Mouse (Mus musculus): ENCODE measurements around the gene Mbd3. TPM values are rescaled to one million over a fixed set of nuclear protein-coding genes. Genes with fewer than 3 reads are reported as not detected.

Mbd3 gene
- polyA plus RNA-seq, 1 experiment: 81.3 TPM

GRCm38 (mm10) chr10:80434823-80435222 is 35.5 kb upstream of the Mbd3 start:
- H3K4me3 ChIP-seq (ENCODE audit: low read depth, low read length): peak overlapping the region; percentile 5; the same call in 1 of the 2 replicates
- peaks cover 1% of the 10 kb centered on the region; the same call in 1 of the 2 replicates for H3K36me3 ChIP-seq (ENCODE audit: control insufficient read depth, insufficient read depth, low read length, poor library complexity, severe bottlenecking)
- H3K9me3 ChIP-seq (replicated peaks; ENCODE audit: control insufficient read depth, insufficient read depth, low read length, poor library complexity, severe bottlenecking): no peaks in the 10 kb centered on the region
- H3K27ac ChIP-seq (ENCODE audit: insufficient read depth, low read length): no peak overlapping the region; the same call in 1 of the 2 replicates
- peaks cover 3% of the 10 kb centered on the region for H3K4me1 ChIP-seq (ENCODE audit: control insufficient read depth, insufficient read depth, low read length)
- TF ChIP-seq EP300 (IDR thresholded peaks at IDR 0.05; ENCODE audit: insufficient read depth, low read depth, low read length): no peak
- H3K9ac ChIP-seq (ENCODE audit: low read depth, poor library complexity, severe bottlenecking): peak overlapping the region; percentile 47; the same call in 1 of the 2 replicates
- no peaks in the 10 kb centered on the region for H3K27me3 ChIP-seq (ENCODE audit: control insufficient read depth, insufficient read depth, low read length, poor library complexity, severe bottlenecking)

- no peaks in the 10 kb centered on the region for H3K27me3 ChIP-seq (ENCODE audit: control insufficient read depth, insufficient read depth, low read length, poor library complexity, severe bottlenecking)
- H3K9me3 ChIP-seq (replicated peaks; ENCODE audit: control insufficient read depth, insufficient read depth, low read length, poor library complexity, severe bottlenecking): no peaks in the 10 kb centered on the region
- peak overlapping the region; percentile 47; the same call in 1 of the 2 replicates for H3K9ac ChIP-seq (ENCODE audit: low read depth, poor library complexity, severe bottlenecking)
- no peak for TF ChIP-seq POLR2A (IDR thresholded peaks at IDR 0.05; ENCODE audit: insufficient read depth, low read length)
- no peak for TF ChIP-seq EP300 (IDR thresholded peaks at IDR 0.05; ENCODE audit: insufficient read depth, low read depth, low read length)
- TF ChIP-seq CTCF (IDR thresholded peaks at IDR 0.05; ENCODE audit: low read depth, low read length): no peak
- peaks cover 5% of the 10 kb centered on the region; the same call in 1 of the 2 replicates for H3K36me3 ChIP-seq (ENCODE audit: control insufficient read depth, insufficient read depth, low read length, poor library complexity, severe bottlenecking)
- H3K4me3 ChIP-seq (ENCODE audit: low read depth, low read length): peak overlapping the region; percentile 47
- H3K27ac ChIP-seq (ENCODE audit: insufficient read depth, low read length): no peak overlapping the region
- peaks cover 3% of the 10 kb centered on the region for H3K4me1 ChIP-seq (ENCODE audit: control insufficient read depth, insufficient read depth, low read length)
Measured at GRCm38 (mm10) chr10:80434233-80434592, 34.9 kb upstream of the Mbd3 start.

- peaks cover 5% of the 10 kb centered on the region for H3K36me3 ChIP-seq (ENCODE audit: control insufficient read depth, insufficient read depth, low read length, poor library complexity, severe bottlenecking)
- H3K4me1 ChIP-seq (ENCODE audit: control insufficient read depth, insufficient read depth, low read length): peaks cover 3% of the 10 kb centered on the region
- H3K27me3 ChIP-seq (ENCODE audit: control insufficient read depth, insufficient read depth, low read length, poor library complexity, severe bottlenecking): no peaks in the 10 kb centered on the region
- H3K9ac ChIP-seq (ENCODE audit: low read depth, poor library complexity, severe bottlenecking): peak within 1 kb of the TSS; percentile 96
- H3K4me3 ChIP-seq (ENCODE audit: low read depth, low read length): peak within 1 kb of the TSS; percentile 94
- H3K9me3 ChIP-seq (replicated peaks; ENCODE audit: control insufficient read depth, insufficient read depth, low read length, poor library complexity, severe bottlenecking): no peaks in the 10 kb centered on the region
- TF ChIP-seq CTCF (IDR thresholded peaks at IDR 0.05; ENCODE audit: low read depth, low read length) (no peak), POLR2A (IDR thresholded peaks at IDR 0.05; ENCODE audit: insufficient read depth, low read length) (no peak), EP300 (IDR thresholded peaks at IDR 0.05; ENCODE audit: insufficient read depth, low read depth, low read length) (no peak)
- H3K27ac ChIP-seq (ENCODE audit: insufficient read depth, low read length): peak within 1 kb of the TSS; percentile 81
Measured at GRCm38 (mm10) chr10:80433513-80434232, 34.3 kb upstream of the Mbd3 start, which contains the start of gene Tcf3. Gene Tcf3 (minus strand): TSS chr10:80433647.

GRCm38 (mm10) chr10:80432936-80433512 is 33.7 kb upstream of the Mbd3 start:
- Histone ChIP-seq H3K27ac (ENCODE audit: insufficient read depth, low read length) (no peak overlapping the region), H3K9ac (ENCODE audit: low read depth, poor library complexity, severe bottlenecking) (peak overlapping the region; percentile 96), H3K4me3 (ENCODE audit: low read depth, low read length) (peak overlapping the region; percentile 94), H3K36me3 (ENCODE audit: control insufficient read depth, insufficient read depth, low read length, poor library complexity, severe bottlenecking) (peaks cover 9% of the 10 kb centered on the region), H3K27me3 (ENCODE audit: control insufficient read depth, insufficient read depth, low read length, poor library complexity, severe bottlenecking) (no peaks in the 10 kb centered on the region), H3K4me1 (ENCODE audit: control insufficient read depth, insufficient read depth, low read length) (peaks cover 3% of the 10 kb centered on the region), H3K9me3 (replicated peaks; ENCODE audit: control insufficient read depth, insufficient read depth, low read length, poor library complexity, severe bottlenecking) (no peaks in the 10 kb centered on the region)
- TF ChIP-seq POLR2A (IDR thresholded peaks at IDR 0.05; ENCODE audit: insufficient read depth, low read length): no peak
- no peak for TF ChIP-seq CTCF (IDR thresholded peaks at IDR 0.05; ENCODE audit: low read depth, low read length)
- TF ChIP-seq EP300 (IDR thresholded peaks at IDR 0.05; ENCODE audit: insufficient read depth, low read depth, low read length): no peak

GRCm38 (mm10) chr10:80432387-80432785 is 33.0 kb upstream of the Mbd3 start:
- peak overlapping the region; percentile 96 for H3K9ac ChIP-seq (ENCODE audit: low read depth, poor library complexity, severe bottlenecking)
- H3K9me3 ChIP-seq (replicated peaks; ENCODE audit: control insufficient read depth, insufficient read depth, low read length, poor library complexity, severe bottlenecking): no peaks in the 10 kb centered on the region
- no peaks in the 10 kb centered on the region for H3K27me3 ChIP-seq (ENCODE audit: control insufficient read depth, insufficient read depth, low read length, poor library complexity, severe bottlenecking)
- peaks cover 3% of the 10 kb centered on the region for H3K4me1 ChIP-seq (ENCODE audit: control insufficient read depth, insufficient read depth, low read length)
- H3K36me3 ChIP-seq (ENCODE audit: control insufficient read depth, insufficient read depth, low read length, poor library complexity, severe bottlenecking): peaks cover 13% of the 10 kb centered on the region
- no peak for TF ChIP-seq EP300 (IDR thresholded peaks at IDR 0.05; ENCODE audit: insufficient read depth, low read depth, low read length)
- no peak for TF ChIP-seq POLR2A (IDR thresholded peaks at IDR 0.05; ENCODE audit: insufficient read depth, low read length)
- TF ChIP-seq CTCF (IDR thresholded peaks at IDR 0.05; ENCODE audit: low read depth, low read length): no peak
- no peak overlapping the region for H3K27ac ChIP-seq (ENCODE audit: insufficient read depth, low read length)
- peak overlapping the region; percentile 94 for H3K4me3 ChIP-seq (ENCODE audit: low read depth, low read length)

Measured in ES-Bruce4 (cell line).